Mouse (Mus musculus): ENCODE results near the gene Ltf.

Ltf gene

GRCm38 (mm10) chr9:111019022-111019421 is at the start of gene Ltf:
Gene Ltf (plus strand): TSS chr9:111019271.
- DNase-seq, result peak; percentile 14 to 46

GRCm38 (mm10) chr9:110979411-110979810 is 39.7 kb upstream of the Ltf start:
- no peak for DNase-seq

GRCm38 (mm10) chr9:110982351-110982750 is 36.7 kb upstream of the Ltf start:
- no peak for DNase-seq

- no peak for DNase-seq
These were observed 35.0 kb upstream of the Ltf start for GRCm38 (mm10) chr9:110984096-110984495.

- DNase-seq, result no peak
These were observed 33.5 kb upstream of the Ltf start for GRCm38 (mm10) chr9:110985541-110985940.

GRCm38 (mm10) chr9:110985951-110986350 is 33.1 kb upstream of the Ltf start:
- DNase-seq, result no peak

GRCm38 (mm10) chr9:110987331-110987730 is 31.7 kb upstream of the Ltf start:
- no peak for DNase-seq

GRCm38 (mm10) chr9:110988078-110988477 is 31.0 kb upstream of the Ltf start:
- DNase-seq, result no peak

GRCm38 (mm10) chr9:110989141-110989540 is 29.9 kb upstream of the Ltf start:
- no peak for DNase-seq

- no peak for DNase-seq
These were observed 29.5 kb upstream of the Ltf start for GRCm38 (mm10) chr9:110989543-110989942.

- peak; percentile 66 to 76 for DNase-seq
These were observed 28.9 kb upstream of the Ltf start, which contains the start of gene Rtp3 for GRCm38 (mm10) chr9:110990204-110990603. Gene Rtp3 (minus strand): TSS chr9:110990583.

- DNase-seq, result no peak
These were observed 25.8 kb upstream of the Ltf start for GRCm38 (mm10) chr9:110993281-110993709.

GRCm38 (mm10) chr9:110994716-110995172 is 24.3 kb upstream of the Ltf start:
- DNase-seq, result peak; percentile 90 to 91

GRCm38 (mm10) chr9:110997245-110997644 is 21.8 kb upstream of the Ltf start:
- peak; percentile 70 to 84 for DNase-seq

- DNase-seq, result peak; percentile 62 to 74
These were observed 20.0 kb upstream of the Ltf start for GRCm38 (mm10) chr9:110999056-110999455.

GRCm38 (mm10) chr9:110999856-111000255 is 19.2 kb upstream of the Ltf start:
- peak; percentile 81 to 87 for DNase-seq

- no peak for DNase-seq
These were observed 17.4 kb upstream of the Ltf start for GRCm38 (mm10) chr9:111001621-111002020.

- DNase-seq, result no peak
These were observed 15.8 kb upstream of the Ltf start for GRCm38 (mm10) chr9:111003279-111003678.

GRCm38 (mm10) chr9:111006544-111006943 is 12.5 kb upstream of the Ltf start:
- no peak for DNase-seq

- no peak for DNase-seq
These were observed 9.3 kb upstream of the Ltf start for GRCm38 (mm10) chr9:111009763-111010162.

GRCm38 (mm10) chr9:111011550-111011949 is 7.5 kb upstream of the Ltf start:
- DNase-seq, result peak; percentile 33

GRCm38 (mm10) chr9:111012041-111012440 is 7.0 kb upstream of the Ltf start:
- DNase-seq, result peak; percentile 46 to 71

- no peak for DNase-seq
These were observed 3.4 kb upstream of the Ltf start for GRCm38 (mm10) chr9:111015658-111016057.

- DNase-seq, result no peak
These were observed 7.7 kb downstream of the Ltf start for GRCm38 (mm10) chr9:111026791-111027190.

- DNase-seq, result no peak
These were observed 14.6 kb downstream of the Ltf start for GRCm38 (mm10) chr9:111033717-111034116.
